Mouse (Mus musculus) spleen, postnatal 14 days (tissue): ENCODE results near the gene Ankrd44.

Source experiments
- DNase-seq, 2 experiments: peaks; one replicate each; pipeline ENCODE4 v3.0.0; 2021 to 2022; ENCODE audit warnings: low spot score in 2 of 2

The Ankrd44 gene

DNA sequence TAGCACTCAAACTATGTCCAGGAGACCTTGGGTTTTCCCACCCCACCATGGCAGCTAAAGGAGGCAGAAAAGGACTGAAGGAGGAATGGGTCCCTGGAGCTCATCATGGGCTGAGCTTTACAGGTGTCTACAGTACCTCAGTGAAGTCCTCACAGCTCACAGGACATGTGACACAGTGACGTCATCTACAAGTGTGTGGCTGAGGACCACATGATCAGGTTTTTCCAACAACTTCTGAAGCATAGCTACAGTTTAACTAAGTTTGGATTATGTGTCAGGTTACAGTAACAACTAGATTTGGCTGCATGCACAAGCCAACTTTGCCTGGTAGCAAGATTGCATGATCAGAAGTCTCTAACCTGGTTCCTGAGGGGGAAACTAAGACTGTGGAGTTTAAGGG lies 78.9 kb downstream of the Ankrd44 start:
- DNase-seq = no peak

DNA sequence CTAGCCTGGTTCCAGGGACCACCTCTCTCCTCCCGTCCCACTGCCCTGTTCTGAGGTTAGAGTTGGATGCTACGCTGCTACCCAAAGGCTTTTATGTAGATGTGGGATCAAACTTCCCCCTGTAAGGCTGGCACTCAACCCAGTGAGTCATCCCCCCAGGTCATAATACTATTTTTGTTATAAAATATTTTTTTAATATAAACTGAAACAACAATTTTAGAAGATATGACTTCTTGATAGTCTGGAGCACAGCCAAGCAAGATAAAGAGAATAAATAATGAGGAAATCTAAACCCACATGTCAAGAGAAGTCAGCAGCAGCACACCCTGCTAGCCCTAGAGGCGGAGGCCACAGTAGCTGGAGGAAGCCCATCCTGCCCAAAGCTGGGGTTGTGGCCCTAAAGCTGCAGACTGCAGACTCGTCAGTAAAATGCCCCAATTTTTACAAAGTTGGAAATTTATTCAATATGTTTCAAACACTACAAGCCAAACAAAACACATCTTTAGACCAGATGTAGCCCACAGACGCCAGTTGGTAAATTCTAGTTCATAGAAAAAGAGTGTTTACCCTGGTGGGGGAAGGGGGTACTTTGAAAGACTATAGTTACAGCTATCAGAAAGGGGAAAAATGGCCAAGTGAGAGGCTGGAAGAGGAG lies 79.7 kb downstream of the Ankrd44 start:
- no peak for DNase-seq

DNA sequence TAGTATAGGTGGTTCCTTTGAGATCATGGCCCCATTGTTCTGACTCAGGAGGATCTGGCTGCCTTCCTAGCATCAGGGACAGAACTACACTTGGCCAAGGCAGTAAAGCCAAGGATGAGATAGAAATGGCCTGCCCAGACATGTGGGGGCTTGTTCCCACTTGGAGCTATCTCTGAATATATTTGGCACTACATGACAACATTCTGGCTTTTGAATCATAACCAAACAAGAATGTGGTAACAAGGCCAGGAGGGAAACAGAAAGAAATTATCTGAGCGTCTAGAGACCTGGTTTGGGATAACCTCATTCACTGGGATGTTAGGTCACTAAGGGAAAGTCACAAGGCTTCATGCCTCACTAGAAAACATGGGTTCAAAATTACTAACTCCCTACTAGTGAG lies 81.8 kb downstream of the Ankrd44 start:
- no peak for DNase-seq

DNA sequence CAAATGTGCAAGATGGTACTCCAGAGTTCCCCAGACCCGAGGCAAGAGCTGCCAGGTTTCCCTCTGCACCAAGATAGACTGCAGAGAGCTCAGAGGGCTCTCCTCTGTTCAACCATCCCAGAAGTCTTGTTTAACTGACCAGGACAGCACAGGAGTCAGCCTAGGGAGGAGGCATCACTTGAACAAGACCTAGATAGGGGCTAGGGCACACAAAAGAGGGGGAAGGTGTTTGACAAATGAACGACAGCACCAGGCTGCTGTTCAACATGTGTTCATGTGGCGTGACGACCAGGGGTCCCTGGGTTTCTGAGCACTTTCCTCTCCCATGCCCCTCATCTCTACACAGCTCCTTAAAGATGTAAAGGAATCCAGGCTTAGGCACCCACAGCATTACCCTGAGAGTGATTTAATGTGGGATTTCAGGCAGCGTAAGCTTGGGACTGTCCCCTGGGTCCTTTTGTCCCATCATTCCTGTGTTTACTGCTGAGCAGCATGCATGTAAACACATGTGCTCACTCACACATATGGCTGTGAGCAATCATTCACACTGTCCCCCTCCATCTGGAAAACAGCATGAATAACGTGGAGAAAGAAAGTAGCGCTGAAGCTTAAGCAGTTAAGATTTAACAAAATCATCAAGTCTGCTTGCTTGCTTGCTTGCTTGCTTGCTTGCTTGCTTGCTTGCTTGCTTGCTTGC lies 83.3 kb downstream of the Ankrd44 start:
- no peak for DNase-seq

DNA sequence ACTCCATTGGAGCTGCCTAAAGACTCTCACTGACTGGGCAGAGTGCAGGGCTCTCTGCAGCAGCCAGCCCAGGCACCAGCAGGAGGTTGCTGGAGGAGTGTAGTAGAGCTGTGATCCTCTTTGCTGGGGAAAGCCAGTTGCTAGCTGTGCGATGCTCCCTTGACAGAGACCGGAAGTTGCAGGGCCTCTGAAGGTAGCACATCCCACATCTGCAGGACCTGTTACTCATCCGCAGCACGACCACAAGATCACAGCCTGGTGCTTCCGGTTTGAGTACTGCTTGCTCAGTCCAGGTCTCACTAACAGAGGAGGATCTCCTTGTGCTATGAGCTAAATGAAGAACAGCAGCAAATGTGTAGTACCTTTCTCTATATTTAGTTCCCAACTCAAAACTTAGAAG lies 84.4 kb downstream of the Ankrd44 start:
- peak in 1 of 2 experiments; percentile 16 for DNase-seq

DNA sequence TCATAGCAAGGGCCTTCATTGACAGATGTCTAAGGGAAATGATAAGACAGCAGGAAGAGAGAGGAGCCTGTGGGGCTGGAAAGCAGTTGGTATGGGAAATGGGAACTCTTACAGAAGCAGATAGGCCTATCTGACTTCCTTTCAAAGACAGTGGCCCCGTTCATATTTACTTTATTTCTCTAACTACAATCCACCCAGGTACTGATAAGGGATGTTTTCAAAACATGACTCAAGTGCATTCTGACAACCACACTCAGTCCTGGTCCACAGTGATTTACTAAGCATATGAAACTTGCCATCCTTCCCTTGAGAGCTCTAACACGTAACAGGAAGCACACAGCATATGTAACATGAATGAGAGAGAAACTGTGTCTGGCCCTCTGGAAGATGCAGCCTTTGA lies 86.1 kb downstream of the Ankrd44 start:
- DNase-seq = no peak

DNA sequence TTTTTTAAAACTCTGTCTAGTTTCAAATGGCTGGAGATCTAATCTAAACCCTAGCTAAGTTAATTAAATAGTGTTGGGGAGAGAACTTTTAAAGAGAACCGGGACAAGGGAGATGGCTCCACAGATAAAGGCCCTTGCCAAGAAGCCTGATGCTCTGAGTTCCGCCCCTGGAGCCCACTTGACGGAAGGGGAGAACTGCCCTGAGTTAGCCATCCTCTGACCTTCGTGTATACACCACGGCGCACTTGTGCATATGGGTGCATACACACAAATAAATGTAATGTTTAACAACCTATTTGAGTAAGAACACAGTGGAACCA lies 87.7 kb downstream of the Ankrd44 start:
- DNase-seq = no peak

DNA sequence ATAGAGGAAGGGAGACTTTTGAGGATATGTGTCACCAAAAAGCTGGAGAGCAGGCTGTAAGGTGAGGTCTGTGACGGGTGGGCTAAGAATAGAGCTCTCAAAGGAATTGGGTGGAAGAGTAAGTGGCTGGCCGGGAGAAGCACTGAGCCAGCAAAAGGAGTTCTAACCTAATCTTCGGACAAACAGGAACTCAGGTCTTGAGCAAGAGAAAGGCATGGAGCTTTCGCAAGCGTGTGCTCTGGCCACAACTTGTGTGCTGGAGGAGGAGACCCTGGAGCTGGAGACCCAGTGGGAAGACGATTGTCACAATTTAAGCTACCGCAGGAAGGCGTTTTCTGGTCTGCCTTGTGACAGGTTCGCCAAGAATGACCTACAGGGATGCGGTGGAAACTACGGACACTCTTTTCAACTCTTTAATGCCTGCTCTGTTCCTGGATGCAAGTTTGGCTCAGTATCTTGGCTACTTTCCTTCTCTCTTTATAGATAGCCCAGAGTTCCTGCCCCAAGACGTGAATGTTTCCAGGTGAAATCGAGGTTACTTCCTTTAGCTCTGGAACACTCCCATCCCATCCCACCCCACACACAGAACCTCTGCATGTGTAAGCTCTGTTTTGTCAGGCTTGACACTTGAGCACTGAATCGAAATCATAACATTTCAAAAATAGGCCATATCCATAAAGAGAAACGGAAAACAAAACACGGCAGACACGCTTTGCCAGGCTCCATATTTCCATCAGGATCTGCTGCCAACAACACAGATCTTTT lies 88.3 kb downstream of the Ankrd44 start:
- DNase-seq = no peak

DNA sequence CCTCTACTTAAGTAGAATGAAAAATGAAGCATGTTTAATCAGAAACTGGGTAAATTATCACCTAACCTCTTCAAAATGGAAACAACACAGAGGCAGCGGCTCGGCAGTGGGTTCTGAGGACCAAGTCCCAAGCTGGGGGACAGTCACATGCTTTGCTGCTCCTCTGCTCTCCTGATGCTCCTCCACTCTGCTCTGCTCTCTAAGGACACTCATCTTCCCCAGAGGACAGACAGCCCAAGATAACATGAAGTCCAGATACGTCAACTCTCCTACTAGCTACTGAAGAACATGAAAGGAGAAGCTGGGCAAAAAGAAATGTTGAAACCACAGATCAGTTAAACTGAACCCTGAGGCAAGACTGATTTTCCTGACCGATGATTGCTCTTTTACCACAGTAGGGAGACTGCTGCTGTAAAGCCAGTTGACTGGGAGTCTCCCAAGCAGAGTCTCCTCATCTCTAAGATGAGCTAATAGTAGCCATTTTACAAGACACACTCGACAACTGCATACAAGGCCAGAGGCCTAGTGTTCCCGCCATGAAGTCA lies 90.5 kb downstream of the Ankrd44 start:
- no peak for DNase-seq

DNA sequence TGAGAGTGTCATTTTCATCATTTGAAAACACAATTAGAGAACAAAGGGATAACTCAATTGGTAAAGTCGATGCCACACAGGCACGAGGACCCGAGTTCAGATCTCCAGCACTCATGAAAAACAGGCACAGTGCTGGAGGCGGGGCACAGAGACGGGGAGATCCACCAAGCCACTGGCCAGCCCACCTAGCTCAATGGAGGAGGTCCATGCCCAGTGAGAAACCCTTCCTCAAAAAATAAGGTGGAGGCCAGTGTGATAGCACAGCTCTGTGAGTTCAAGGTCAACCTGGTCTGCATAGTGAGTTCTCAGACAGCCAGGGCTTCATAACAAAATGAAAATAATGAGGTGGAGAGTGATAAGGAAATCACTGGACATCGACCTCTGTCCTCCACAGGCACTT lies 93.0 kb downstream of the Ankrd44 start:
- DNase-seq = no peak

DNA sequence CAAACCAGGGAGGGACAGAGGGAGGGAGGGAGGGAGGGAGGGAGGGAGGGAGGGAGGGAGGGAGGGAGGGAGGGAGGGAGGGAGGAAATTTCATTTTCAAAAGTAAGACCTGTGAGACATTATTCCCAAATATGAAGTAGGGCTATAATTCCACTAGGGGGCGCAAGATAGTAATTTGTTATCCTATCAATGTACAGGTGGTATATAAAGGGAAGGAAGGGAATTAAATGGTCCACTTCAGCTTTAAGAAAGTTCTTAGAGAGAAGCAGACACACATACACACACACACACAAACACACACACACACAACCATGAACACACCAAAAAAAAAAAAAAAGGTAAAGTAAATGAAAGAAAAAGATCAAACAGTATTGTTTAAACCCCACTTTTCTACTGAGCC lies 93.4 kb downstream of the Ankrd44 start:
- no peak for DNase-seq

DNA sequence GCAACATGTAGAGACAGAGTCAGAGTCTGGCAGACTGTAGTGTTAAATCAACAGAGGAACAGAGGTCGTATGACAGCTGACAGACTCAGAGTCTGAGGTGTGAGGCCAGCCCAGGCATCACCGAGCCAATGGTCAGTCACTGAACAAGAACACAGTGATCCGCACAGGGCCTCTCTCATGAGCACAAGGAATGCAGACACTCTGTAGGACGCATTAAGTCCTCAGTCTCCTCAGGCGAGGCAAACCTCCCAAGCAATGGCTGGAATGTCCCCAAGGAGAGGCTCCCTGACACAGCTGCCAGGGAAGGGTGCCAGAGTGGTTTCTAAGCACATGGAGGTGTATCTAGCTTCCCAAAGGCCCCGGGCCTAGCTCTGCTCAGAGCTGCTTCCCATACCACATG lies 96.0 kb downstream of the Ankrd44 start:
- no peak for DNase-seq

DNA sequence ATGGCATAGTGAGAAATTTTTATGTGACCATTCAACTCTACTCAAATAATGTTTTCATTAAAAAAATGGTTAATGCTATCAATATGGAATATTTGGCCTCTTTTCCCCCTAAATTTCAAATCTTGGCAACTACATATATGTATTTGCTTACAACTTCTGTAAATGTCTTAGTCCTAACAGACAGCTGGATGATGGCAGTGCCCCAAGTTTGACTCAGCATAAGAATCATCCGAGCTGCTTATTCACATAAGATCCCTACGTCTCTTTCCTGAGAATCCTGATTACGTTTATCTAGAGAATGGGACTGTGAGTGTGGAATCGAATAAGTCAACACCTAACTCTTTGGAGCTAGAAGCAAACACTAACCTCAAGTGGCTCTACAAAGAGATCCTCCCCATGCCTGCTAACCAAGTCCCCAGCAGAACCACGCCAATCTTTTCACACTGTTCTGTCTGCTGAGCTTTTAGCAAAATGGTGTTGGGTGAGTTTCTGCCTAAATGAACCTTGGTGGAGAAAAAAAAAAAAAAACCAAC lies 96.4 kb downstream of the Ankrd44 start:
- DNase-seq = no peak

DNA sequence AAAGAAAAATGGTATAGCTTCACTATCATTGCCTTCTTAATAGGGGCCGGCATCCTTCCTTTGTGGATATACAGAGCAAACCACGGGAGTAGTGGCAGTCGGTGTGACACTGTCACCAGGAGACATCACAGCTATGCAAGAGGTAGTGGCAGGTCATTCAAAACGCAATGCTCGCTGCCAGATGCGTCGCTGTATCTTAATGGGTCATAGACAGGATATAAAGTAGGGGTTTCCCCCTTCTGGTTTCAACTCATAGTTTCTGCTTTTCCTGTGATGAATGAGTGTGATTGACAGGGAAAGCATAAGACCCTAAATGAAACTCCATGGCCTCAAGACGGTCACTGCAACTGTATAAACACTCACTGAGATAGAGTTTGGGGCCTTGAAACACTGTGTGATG lies 98.4 kb downstream of the Ankrd44 start:
- no peak for DNase-seq

DNA sequence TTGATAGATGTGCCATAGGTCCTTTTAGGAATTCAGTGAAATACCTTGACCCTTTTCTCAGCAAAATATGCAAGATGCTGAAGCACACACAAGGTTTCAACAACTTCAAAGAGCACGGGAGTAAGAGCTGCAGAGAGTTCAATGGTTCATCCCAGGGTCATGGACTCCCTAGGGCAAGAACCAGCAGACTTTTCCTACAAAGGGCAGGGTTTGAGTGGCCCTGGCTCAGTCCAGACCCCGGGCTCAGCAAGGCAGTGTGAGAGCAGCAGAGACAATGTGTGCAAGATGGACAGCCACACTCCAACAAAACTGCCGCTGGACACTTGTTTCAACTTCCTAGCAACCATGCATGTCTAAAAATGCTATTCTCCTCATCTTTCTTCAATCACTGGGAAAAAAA lies 98.8 kb downstream of the Ankrd44 start:
- DNase-seq = no peak

DNA sequence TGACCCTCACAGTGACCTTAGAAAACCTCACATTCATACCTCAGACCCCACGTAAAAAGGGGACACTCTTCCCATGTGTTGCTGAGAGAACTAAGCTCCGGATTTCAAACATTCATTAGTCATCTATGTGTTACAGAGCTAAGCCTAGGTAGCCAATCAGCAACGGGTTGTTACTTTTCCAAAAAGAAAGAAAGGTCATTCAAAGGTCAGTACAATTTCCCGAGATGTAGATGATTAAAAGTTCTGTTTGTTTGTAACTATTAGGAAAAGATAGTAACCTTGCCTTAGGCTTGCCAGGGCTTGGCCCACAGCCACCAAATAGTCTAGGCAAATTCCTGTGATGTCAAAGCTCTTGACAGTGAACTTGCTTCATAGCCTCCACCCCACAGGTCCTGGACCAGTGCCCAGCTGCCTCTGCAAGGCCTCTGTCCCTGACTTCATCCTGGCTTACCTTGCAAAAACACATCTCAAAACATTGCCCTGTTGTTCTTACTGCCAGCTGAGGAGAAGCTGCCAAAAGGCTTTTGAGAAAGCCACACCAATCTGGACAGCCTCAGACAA lies 99.7 kb downstream of the Ankrd44 start:
- DNase-seq = no peak

DNA sequence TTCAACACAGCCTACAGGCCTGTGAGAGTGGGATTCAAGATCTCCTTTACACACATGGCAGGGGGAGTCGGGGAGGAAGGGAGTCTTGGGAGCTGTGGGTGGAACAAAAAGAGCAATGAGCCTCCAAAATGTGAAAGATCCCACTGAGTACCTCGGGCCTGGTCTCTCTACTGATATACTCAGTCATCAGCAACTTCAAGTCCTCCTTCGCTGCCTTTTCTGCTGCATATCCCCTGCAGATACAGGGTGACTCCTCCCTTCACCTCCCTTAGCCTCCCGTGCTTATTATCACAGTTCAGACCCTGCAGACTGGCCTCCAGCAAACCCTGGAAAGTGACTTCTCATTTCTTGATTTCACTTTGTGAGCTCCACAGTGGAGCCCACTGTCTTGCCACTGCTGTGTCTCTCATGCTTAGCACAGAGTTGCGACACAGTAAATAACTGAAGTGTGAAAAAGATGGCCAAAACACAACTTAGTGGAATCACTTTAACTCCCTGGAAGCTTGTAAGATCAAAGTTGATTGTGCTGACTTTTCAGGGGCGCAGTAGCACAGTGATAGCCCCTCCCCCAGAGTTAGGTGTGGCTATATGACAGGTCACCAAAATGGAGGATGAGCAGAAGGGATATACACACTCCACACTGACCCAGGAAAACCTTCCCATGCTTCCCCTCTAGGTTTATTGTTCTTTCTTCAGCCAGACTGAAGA lies 100.3 kb downstream of the Ankrd44 start:
- no peak for DNase-seq

DNA sequence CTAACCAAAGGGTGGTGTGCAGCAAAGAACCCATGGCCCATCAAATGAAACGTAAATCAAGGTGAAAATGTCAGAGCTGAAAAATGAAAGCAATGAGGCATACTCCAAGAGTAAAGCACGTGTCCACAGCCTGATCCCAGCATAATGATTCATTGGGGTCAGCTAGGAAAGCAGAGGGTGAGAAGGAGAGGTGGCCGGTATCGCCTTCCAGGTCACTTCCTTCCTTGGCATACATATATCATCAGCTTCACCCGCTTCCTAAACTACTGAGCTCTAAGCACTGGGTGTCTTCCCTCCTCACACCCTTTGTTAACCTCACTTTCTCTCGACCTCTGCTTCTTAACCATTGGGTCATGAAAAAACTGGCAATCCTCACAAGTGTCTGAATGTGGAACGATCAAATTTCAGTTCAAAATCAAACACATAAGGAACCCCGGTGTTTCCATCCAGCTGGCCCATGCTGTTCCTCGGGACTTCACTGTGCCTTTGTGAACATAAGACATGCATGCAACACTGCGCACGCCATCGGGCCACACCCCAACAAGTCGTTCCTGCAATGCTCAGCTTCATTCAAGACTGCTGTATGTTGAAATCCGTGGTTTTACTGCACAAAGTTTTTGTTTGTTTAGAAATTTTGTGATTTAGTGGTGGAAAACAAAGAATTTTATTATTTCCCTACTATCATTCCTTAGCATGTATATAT lies 101.9 kb downstream of the Ankrd44 start:
- no peak for DNase-seq

DNA sequence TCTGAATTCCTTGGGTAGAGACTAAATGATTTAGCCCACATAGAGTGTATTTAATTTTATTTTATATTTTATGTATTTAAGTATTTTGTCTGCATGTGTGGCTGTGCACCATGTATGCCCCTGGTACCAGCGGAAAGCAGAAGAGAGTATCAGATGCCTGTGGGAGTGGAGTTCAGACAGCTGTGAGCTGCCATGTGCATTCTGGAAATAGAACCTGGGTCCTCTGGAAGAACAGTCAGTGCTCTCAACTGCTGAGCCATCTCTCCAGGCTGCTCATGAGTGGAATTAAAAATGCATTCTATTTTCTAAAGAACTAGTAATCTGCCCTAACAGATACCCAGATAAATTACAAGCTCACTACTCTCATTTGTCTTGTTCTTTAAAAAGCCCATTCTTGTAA lies 104.4 kb downstream of the Ankrd44 start:
- no peak for DNase-seq

DNA sequence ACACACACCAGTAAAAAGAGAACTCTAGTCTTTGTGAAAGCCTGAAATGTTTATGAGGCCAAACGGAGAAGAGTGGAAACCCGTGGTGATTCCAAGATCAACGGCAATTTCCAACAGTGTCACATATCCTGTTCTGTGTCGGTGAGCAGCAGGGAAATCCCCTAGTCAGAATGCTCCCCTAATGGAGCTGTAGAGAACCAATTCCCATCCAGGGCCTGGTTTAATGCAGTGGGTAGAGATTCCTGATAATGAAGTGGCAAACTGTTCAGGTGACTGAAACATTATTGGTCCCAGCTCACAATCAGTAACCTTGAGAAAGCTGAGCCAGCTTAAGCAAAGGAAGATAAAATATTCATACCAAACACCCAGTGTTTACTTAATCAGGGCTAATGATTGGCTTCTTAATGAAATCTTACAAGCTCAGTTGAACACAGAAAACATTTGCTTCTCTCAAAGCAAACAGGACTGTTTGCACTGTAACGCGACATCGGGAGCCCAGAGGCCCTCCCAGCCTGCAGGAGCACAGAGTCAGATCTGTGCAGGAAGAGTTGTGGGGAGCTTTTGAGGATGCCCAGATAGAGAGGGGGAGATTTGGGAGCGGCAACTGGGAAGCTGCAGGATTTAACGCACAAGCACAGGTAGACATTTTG lies 110.9 kb downstream of the Ankrd44 start:
- DNase-seq = no peak
